Mouse (Mus musculus): ENCODE results near the gene Plrg1. TPM values are rescaled to one million over a fixed set of nuclear protein-coding genes. Genes with fewer than 3 reads are reported as not detected.

Gene Plrg1
- 10 to 100 TPM; 45.3 to 47.8 TPM for total RNA-seq (2021)
- long read RNA-seq, experiment 1, transcript Plrg1-204 (15 exons, 1,851 nt): major isoform, 23 of 24 reads
- long read RNA-seq, experiment 1, partial matches to known transcripts: 0 of 24 reads
- long read RNA-seq, experiment 1, other reads (novel, unspliced or antisense): 1 of 24 reads
- long read RNA-seq, experiment 2, transcript Plrg1-204 (15 exons, 1,851 nt): major isoform, 75 of 83 reads
- long read RNA-seq, experiment 2, partial matches to known transcripts: 4 of 83 reads
- long read RNA-seq, experiment 2, other reads (novel, unspliced or antisense): 4 of 83 reads

DNA sequence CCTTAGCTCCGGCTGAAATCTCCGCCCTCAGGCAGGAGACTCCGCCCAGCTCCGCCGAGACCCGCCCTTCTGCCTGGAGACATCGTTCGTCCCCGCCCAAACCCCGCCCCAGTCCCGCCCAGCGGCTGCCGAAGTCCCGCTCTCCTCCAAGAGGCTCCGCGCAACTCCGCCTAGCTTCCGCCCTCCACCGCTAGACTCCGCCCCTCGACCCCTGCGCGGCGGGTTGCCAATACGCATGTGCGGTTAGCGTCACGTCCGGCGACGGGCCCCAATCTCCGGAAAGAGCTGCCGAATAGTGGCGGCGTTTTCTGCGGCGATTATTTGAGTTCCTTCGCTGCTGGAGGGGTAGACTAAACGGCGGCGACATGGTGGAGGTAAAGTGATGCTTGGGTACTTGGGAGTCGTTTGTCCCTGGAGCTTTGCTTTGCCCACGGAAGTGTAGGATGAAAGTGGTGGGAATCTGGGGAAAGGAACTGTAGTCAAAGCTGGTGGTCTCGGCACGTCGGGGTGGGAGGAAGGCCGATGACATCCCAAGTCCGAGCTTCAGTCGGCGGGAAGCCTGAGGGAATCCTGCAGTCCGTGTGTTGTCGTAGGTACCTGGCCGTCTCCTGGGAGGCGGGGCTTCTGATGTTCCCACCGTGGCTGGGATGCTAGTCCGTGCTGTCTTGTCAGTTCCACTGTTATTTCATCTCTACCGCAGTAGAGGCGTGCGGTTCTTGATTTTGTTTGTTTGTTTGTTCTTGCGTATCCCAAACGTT is at the start of gene Plrg1:
Plrg1 (plus strand) TSS at position 242 of the 758 bp plus-strand sequence.
- peak; percentile 99 for DNase-seq (ENCODE audit: low spot score in 2 of 2)

DNA sequence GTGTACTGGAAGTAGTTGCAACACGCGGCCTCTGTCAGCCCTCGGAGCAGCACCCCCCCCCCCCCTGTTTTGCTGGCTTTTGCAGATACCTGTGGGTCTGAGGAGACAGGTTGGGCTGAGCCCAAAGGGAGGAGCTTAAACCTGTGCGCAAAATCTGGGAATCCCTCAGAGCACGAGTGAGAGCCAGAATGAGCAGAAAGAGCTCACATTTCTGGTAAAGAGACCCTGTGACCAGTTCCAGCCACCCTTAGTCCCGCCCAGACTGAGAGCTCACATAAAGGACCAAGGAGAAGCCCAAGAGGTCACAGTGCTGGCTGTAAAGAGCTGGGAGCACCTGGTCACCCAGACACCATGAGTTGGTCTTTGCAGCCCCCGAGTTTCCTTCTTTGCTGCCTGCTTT is 47.8 kb upstream of the Plrg1 start, which contains the start of gene Fgg:
Fgg (plus strand) TSS at position 168 of the 400 bp plus-strand sequence.
- no peak for DNase-seq (ENCODE audit: low spot score in 2 of 2)

GRCm38 (mm10) chr3:83010291-83010690 is 45.0 kb upstream of the Plrg1 start:
- DNase-seq (ENCODE audit: low spot score in 2 of 2): no peak

GRCm38 (mm10) chr3:83011136-83011535 is 44.2 kb upstream of the Plrg1 start:
- DNase-seq (ENCODE audit: low spot score in 2 of 2): no peak

DNA sequence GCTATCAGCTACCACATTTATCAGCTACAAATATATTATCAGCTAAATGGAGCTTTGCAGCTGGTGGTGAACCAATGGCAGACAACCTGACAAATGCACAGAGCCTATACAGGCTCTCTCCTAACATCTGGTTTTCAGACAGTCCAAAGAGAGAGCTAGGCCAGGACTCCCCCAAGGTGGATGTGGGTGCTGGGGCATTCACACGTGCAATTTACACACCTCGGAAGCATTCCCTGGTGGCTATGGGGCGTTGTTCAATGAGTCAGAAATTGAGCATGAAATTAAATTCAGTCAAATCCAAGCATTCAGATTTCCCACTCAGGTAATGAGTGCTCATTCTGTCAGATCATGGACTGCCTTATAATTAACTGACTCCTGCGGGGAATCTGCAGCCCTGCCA is 43.8 kb upstream of the Plrg1 start:
- DNase-seq (ENCODE audit: low spot score in 2 of 2): no peak

GRCm38 (mm10) chr3:83012636-83013035 is 42.7 kb upstream of the Plrg1 start:
- no peak for DNase-seq (ENCODE audit: low spot score in 2 of 2)

DNA sequence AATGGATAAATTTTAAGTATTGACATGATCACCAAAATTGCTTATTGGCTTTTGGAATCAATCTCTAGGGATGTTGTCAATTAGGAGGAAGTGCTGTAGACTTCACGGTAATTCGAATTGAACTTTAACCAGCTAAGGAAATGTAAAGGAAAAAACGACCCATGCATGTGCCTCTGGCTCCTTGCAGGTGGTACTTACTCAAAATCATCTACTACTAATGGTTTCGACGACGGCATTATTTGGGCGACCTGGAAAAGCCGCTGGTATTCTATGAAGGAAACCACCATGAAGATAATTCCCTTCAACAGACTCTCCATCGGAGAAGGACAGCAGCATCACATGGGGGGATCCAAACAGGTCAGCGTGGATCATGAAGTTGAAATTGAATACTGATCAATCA is 41.4 kb upstream of the Plrg1 start:
- DNase-seq (ENCODE audit: low spot score in 2 of 2): no peak

DNA sequence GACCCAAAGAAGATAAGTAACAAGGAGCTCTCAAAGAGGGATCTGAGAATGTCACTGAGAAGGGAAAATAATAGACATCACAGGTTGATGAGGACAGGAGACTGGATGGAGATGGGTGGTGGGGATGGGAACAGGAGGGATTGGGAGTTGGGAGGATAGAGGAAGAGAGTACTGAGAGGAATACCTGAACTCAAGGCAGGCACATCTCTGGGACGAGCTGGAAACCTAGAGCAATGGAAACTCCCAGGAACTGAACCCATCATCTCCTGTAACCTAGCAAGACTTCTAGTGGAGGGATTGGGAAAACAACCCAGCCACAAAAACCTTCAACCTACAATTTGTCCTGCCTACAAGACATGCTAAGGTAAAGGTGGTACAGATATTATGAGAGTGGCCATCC is 39.1 kb upstream of the Plrg1 start:
- no peak for DNase-seq (ENCODE audit: low spot score in 2 of 2)

- DNase-seq (ENCODE audit: low spot score in 2 of 2): no peak
Measured at GRCm38 (mm10) chr3:83020387-83020786, 34.9 kb upstream of the Plrg1 start.

DNA sequence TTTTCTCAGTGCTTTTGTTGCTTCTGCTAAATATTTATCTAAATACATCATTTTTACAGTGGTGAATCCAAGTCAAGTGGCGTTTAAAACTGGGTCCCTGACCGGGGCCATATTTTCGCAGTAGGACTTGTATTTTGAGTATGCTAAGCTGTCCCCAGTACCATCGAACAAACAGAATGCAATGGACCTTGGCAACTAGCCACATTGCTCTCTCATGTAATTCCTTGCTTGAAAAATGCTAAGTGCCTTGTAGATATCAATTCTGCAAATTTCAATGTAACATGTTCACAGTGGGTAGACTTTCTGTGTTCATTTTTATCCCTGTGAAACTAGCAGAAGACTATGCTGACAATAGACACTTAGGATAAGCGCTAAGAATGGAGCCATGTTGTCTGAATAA is 34.1 kb upstream of the Plrg1 start:
- DNase-seq (ENCODE audit: low spot score in 2 of 2): no peak

GRCm38 (mm10) chr3:83025036-83025435 is 30.3 kb upstream of the Plrg1 start:
- no peak for DNase-seq (ENCODE audit: low spot score in 2 of 2)

GRCm38 (mm10) chr3:83025475-83026301 is 29.6 kb upstream of the Plrg1 start, which contains the start of gene Fga:
TSS of gene Fga (plus strand) at chr3:83026076.
- DNase-seq (ENCODE audit: low spot score in 2 of 2): no peak

DNA sequence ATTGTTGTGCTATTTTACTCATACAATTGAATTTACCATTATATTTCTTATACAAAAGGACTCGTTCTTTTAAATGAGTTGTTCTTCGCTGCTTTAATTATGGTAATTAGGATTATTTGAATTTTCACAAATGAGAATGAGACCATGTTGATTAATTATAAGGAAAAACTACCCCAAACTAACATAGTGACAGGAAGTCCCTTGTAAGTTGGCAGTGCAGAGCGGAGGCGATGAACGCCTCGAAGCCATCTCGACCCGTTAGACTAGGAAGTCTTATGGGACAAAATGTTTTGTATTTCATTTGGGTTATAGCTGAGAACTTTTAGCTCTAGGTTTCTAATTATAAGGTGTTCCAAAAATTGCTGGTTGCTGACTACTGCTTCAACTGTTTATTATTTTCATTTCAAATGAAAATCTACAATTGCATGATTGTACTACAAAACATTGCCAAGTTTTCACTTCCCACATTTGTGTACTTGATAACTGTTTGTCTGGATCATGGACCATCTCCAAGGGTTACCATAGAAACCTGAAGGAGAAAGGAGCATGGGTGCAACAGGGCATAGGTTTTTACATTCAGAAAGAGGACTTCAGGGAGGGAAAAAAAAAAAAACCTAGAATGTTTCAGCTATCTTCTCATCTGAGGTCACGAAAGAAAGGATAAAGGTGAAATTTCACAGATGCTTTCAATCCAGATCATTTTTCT is 27.6 kb upstream of the Plrg1 start:
- no peak for DNase-seq (ENCODE audit: low spot score in 2 of 2)

DNA sequence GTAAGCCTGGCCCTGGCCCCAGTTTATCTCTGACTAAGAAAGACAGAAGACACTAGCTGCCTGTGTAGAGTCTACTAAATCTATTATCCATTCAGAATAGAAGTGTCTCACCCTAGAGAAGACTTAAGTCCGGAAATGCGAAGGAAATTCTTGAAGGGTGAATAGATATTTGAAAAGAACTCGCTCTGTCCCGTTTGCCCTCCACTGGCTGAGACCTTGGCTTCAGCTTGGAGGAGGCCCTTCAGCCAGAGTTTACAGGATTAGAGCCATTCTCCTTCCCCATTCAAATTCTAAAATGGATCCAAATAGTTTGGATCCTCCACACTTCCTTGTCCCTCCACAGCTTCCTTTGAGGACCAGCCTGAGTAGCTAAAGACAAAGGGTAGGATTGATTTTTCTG is 25.0 kb upstream of the Plrg1 start:
- no peak for DNase-seq (ENCODE audit: low spot score in 2 of 2)

GRCm38 (mm10) chr3:83032746-83033308 is 22.5 kb upstream of the Plrg1 start:
- no peak for DNase-seq (ENCODE audit: low spot score in 2 of 2)

GRCm38 (mm10) chr3:83033801-83034200 is 21.5 kb upstream of the Plrg1 start:
- no peak for DNase-seq (ENCODE audit: low spot score in 2 of 2)

- no peak for DNase-seq (ENCODE audit: low spot score in 2 of 2)
Measured at GRCm38 (mm10) chr3:83038865-83039264, 16.5 kb upstream of the Plrg1 start.

GRCm38 (mm10) chr3:83039666-83040065 is 15.7 kb upstream of the Plrg1 start:
- DNase-seq (ENCODE audit: low spot score in 2 of 2): no peak

GRCm38 (mm10) chr3:83042451-83042850 is 12.9 kb upstream of the Plrg1 start:
- no peak for DNase-seq (ENCODE audit: low spot score in 2 of 2)

DNA sequence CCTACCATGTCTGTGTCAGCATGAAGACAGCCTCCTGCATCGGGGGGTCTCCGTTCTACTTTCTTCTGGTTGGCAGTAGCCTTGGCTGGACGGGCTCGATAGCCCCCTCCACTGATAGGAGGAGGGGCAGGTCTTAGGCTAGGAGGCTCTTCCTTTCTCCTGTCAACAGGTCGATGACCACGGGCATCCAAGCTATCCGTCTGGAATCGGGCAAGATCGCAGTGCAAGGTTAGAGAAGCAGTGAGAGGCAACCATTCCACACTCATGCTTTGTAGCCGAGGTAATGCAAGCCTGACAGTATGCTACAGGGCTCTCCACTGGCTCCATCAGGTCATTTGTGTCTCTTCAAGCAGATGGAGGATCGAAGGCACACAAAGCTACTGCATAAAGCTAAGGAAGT is 8.7 kb upstream of the Plrg1 start:
- DNase-seq (ENCODE audit: low spot score in 2 of 2): no peak

DNA sequence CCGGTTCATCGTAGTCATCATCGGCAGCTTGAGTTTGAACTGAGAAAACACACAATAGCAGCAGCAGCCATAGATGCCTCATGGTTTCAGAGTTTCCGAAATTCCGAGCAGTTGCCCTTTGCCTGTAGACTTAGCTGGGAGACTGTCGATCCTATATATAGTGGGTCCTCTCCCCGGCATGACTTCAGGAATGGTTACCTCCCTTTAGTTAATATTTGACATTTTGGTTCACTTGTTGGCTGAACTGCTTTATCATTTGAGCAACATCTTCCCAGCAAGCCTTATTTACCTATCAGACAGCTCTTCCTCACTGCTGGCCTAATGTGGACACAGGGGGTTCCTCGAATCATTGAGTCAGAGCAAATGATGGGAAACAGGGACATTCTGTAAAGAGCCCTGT is 5.6 kb upstream of the Plrg1 start, which contains the start of gene Fgb:
Fgb (minus strand) TSS at position 184 of the 400 bp plus-strand sequence.
- no peak for DNase-seq (ENCODE audit: low spot score in 2 of 2)

Data from adrenal gland, adult 18-20 months (tissue).